Mouse (Mus musculus): ENCODE measurements around the gene Azgp1.
"Not testable (repeated sequence)": the region's sequence is repeated elsewhere in the genome, so short reads cannot be mapped to it uniquely, and the experiment has no call there.

GRCm38 (mm10) chr5:138020961-138021479 is 39.7 kb downstream of the Azgp1 start, which contains the start of the genes Smok3a and Smok3b:
- not testable (repeated sequence) for TF ChIP-seq MYOD1 (IDR thresholded peaks at IDR 0.05; ENCODE audit: control insufficient read depth, insufficient read length, low read depth); CTCF (IDR thresholded peaks at IDR 0.05; ENCODE audit: control insufficient read depth, insufficient read depth, insufficient read length); CEBPB (IDR thresholded peaks at IDR 0.05; ENCODE audit: low read depth); MAX (IDR thresholded peaks at IDR 0.05)

Data from C2C12 (cell line).